Mouse (Mus musculus) lung, postnatal 4 days (tissue): ENCODE data around the gene Tmem253.

Experiments
- DNase-seq, 2 experiments: peaks; one replicate each; pipeline ENCODE4 v3.0.0; 2021

The Tmem253 gene

DNA sequence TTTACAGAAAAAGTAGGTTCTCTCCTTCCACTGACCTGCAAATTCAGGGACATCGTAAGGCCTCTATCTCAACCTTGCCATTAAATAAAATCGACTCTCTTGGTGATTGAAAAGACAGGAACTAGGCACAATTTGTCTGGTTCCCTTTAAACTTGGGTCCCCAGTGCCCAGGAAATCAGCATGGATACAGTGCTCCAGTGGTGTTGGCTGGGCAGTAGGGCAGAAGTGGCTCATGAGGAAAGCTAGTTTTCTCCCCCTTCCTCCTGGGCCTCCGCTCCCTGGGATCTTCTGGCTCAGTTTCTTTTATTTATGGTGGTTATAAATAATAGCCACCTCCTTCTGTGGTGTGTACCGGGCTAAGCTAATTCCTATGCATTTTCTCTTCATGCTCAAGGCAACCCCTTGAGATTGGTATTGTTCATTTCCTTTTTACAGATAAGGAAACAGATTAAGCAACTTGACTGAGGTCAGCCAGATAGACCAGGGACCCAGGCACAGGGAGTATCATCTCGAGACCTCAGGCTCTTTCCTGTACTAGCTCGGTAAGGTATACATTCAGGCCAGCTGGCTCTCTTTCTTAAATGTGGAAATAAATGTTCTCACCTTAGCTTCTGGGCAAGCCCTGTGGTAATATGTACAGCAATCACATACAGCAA is at the start of gene Tmem253:
Gene Tmem253, plus strand, starts transcription at position 214 of the 656 bp plus-strand sequence.
- no peak for DNase-seq

DNA sequence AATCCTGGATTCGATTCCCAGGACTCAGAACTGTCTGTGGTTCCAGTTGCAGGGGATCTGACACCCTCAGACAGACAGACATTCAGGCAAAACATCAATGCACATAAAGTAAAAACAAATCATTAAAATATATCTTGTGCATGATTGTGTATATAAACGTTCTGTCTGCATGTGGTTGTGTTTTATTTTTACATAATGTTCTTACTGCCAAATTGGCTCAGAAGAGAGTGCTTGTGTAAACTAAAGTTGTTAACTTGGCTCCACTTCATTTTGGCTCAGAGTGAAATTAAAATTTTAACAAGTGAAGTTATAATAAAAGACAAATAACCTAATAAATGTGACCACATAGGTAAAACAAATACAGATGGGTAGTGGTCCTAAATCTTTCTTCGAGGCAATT is 48.1 kb upstream of the Tmem253 start:
- no peak for DNase-seq

DNA sequence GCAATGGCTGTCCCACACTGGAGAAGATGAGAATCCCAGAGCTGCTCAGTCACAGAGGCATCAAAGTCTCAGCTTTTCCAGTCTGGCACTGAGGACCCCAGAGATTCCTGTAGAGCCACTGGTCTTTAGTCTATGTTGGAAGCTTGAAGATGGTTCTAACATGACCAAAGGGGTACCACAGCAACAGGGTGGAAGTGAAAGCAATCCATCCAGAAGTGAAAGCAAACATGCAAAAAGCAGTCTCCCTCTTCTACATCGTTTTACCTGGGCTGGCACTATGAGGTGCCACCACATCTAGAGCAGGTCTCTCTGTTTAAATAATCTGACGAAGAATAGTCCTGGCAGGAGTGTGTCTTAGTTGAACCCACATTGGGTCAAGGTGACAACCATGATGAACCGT is 36.2 kb upstream of the Tmem253 start:
- no peak for DNase-seq

GRCm38 (mm10) chr14:51983251-51983650 is 32.2 kb upstream of the Tmem253 start:
- DNase-seq, result no peak

DNA sequence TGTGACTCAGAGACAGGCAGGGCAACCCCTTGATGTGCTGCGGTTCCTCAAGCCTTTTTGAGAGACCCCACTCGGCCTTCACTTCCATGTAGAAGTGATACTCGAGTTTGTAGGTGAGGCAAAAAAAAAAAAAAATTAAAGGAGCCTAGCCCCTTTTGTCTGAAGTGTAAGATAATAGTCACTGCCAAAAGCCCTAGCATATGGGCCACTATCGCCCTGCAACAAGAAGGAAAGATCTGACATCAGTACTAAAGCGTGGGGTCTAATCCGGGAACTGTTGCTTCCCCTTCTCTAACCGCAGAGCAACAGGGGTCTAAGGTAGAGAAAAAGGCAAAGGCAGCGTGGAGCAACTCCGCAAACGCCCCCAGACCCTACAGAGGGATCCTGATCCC is 31.6 kb upstream of the Tmem253 start:
- no peak for DNase-seq

DNA sequence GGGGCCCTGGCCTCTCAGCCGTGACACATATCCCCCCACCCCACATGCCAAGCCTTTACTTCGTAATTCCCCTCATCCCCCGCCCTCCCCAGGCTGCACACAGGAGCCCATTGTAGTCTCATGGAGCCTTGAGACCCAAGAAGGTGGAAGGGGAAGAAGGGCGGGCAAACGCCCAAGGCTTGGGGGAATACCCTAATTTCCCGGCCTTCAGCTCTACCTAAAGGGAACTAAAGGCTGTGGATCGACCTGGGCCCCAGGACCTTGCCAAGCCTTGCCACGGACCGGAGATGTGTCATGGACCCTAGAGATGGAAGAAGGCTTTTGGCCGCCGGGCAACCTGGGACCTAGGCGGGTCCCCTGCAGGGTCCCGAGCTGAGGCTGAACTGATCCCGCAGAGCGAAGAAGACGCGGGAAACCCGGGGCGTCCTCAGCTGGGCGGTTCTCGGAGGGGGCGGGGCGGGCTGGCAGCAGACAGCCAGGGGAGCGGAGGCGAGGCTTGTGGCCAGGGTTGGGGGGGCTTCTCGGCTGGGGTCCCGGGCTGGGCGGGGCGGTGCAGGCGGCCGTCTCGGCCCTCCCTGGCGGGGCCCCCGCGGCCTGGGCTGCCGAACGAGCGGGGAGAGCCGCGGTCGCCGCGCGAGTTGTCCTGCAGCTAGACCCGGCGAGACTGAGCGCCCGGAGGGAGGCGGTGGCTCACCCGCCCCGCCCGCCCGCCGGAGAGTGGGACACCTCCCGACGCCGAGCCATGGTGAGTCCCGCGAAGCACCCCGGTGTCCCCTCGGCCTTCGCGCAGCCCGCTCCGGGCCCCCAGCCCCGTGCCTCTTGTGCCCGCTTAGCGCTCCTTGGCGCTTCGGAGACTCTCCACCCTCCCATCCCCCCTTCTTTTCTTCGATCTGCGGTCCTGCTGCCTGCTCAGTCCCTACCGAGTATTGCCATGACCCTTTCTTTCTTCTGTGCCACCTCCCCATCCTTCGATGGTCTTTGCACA is 30.9 kb upstream of the Tmem253 start, which contains the start of gene Arhgef40:
Gene Arhgef40, plus strand, starts transcription at position 473 of the 985 bp plus-strand sequence.
- peak; percentile 87 to 91 for DNase-seq

GRCm38 (mm10) chr14:51985301-51986152 is 29.9 kb upstream of the Tmem253 start:
- peak; percentile 84 to 93 for DNase-seq

- no peak for DNase-seq
Measured at GRCm38 (mm10) chr14:51986153-51986505, 29.3 kb upstream of the Tmem253 start.

- DNase-seq, result no peak
Measured at GRCm38 (mm10) chr14:51987177-51987576, 28.3 kb upstream of the Tmem253 start.

DNA sequence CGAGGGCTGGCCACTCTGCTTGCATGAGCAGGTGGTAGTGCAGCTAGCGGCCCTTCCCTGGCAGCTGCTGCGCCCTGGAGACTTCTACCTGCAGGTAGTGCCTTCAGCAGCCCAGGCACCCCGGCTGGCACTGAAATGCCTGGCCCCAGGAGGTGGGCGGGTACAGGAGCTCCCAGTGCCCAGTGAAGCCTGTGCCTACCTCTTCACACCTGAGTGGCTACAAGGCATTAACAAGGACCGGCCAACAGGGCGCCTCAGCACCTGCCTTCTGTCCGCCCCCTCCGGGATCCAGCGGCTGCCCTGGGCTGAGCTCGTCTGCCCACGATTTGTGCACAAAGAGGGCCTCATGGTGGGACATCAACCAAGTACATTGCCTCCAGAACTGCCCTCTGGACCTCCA is 26.7 kb upstream of the Tmem253 start:
- DNase-seq, result no peak

GRCm38 (mm10) chr14:51989461-51989970 is 25.9 kb upstream of the Tmem253 start:
- no peak for DNase-seq

GRCm38 (mm10) chr14:51994453-51994852 is 21.0 kb upstream of the Tmem253 start:
- DNase-seq, result no peak

GRCm38 (mm10) chr14:51995219-51995871 is 20.1 kb upstream of the Tmem253 start:
- no peak for DNase-seq

DNA sequence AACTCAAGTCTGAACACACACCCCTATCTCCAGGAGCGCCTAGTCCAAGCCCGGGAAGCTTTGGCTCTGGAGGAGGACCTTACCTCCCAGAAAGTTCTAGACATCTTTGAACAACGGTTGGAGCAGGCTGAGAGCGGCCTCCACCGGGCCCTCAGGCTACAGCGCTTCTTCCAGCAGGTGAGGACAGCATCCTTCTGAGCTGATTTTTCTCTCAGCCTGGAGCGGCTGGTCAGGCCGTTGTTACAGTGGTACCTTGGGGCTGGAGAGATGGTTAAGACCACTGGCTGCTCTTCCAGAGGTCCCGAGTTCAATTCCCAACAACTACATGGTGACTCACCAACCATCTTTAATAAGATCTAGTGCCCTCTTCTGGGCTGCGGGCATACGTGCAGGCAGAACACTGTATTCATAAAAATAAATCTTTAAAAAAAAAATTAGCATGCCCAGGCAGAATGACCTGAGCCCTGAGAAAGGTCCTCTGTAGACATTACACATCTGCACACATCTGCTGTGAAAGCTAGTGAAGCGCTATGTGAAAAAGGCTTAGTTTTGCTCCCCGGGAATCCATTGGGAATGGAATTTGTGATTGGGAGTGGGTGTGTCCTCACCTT is 19.1 kb upstream of the Tmem253 start:
- no peak for DNase-seq

GRCm38 (mm10) chr14:51996866-51997265 is 18.6 kb upstream of the Tmem253 start:
- peak in 1 of 2 experiments; percentile 50 for DNase-seq

DNA sequence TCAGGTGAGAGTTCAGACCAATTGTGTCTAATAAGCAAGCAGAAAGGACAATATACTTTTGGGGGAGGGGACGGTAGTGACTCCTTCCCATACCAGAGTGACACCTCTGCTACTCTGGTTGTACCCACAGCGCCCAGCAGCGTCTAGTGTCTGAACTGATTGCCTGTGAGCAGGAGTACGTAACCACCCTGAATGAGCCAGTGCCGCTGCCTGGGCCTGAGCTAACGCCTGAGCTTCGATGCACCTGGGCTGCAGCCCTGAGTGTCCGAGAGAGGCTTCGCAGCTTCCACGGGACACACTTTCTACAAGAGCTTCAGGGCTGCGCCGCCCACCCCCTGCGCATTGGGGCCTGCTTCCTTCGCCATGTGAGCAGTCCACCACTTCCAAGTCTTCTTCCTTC is 18.0 kb upstream of the Tmem253 start:
- DNase-seq, result no peak

DNA sequence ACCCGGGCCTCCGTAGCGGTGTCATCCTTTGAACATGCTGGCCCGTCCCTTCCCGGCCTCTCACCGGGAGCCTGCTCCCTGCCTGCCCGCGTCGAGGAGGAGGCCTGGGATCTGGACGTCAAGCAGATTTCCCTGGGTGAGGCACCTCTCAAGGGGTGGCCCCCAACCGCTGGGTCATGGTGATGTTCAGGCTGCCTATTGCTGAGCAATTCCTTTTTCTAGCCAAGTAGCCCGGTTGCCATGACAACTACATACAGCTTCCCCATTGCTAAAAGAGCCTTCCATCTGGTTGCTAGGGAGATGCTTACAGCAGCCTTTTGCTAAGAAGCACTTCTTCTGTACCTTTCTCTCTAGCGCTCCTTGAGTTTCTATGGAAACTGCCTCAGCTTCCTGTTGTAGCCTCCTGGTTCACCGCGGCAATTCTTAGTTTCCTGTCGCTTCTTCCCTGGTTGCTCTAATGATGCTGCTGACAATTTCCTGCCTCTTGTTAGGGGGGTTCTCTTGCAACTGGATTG is 11.4 kb upstream of the Tmem253 start:
- no peak for DNase-seq

GRCm38 (mm10) chr14:52005141-52005540 is 10.3 kb upstream of the Tmem253 start:
- no peak for DNase-seq

DNA sequence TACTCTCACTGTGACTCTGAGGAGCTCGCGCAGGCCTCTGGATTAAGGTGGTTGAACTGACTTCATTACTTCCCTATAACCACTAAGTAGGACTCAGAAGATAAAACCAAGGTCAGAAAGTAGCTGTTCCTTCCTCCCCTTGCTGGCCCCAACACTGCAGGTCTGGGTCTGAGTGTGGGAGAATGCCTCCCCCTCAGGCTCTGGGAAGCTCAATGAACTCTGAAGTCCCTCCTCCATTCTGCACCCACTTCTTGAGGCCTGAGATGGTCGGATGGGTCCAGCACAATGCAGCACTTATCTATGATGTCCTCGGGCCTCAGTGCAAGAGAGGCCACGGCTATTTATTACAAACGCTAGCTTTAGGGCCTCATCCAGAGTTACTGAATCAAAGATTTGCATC is 9.8 kb upstream of the Tmem253 start:
- DNase-seq, result no peak

DNA sequence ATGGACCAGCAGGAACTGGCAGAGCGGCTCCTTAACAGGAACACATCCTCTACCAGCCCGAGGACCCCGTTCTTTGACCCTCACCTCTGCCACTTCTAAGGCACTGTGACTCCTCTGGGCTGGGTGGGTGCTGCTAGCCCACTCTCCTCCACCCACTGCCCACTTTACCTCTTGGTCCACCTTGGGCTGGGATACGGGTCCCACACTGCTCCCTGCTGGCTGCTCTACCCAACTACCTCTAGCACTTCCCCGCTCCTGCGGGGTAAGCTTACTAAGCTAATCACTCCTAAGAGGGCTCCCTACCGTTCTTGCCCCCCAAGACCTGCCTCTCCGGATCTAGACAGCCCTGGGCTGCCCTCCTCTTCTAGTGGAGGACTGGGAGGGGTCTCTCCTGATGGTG is 9.2 kb upstream of the Tmem253 start:
- DNase-seq, result no peak

- DNase-seq, result no peak
Measured at GRCm38 (mm10) chr14:52006771-52007170, 8.7 kb upstream of the Tmem253 start.
